Mouse (Mus musculus) testis, adult 2 months (tissue): ENCODE data around the gene Rnf185. TPM values are rescaled to one million over a fixed set of nuclear protein-coding genes. Genes with fewer than 3 reads are reported as not detected.

ENCODE experiments used
- H3K27ac ChIP-seq: fragments of 200-500 bp; 2 replicates; pipeline ENCODE4 v1.5.1; 2012; ENCODE audit warnings: low read depth, low read length; ENCODE audit not compliant: control insufficient read depth, insufficient read depth
- H3K27me3 ChIP-seq: fragments of 200-500 bp; 2 replicates; pipeline ENCODE4 v1.6.1; 2012; ENCODE audit warnings: mild to moderate bottlenecking, low read length, moderate library complexity; ENCODE audit not compliant: control insufficient read depth, insufficient read depth
- H3K36me3 ChIP-seq: fragments of 200-500 bp; 2 replicates; pipeline ENCODE4 v1.6.1; 2012; ENCODE audit warnings: mild to moderate bottlenecking, low read length; ENCODE audit not compliant: control insufficient read depth, insufficient read depth
- H3K4me1 ChIP-seq: fragments of 200-500 bp; 2 replicates; pipeline ENCODE4 v1.6.1; 2012; ENCODE audit warnings: low read length; ENCODE audit not compliant: control insufficient read depth, insufficient read depth
- H3K4me3 ChIP-seq: fragments of 200-500 bp; 2 replicates; pipeline ENCODE4 v1.5.1; 2012; ENCODE audit warnings: low read depth, mild to moderate bottlenecking, low read length, moderate library complexity, mixed read lengths; ENCODE audit not compliant: control insufficient read depth
- CTCF ChIP-seq: fragments of 200-500 bp; IDR thresholded peaks from 2 replicates; pipeline ENCODE4 v1.5.1; 2012; ENCODE audit warnings: low read depth, mild to moderate bottlenecking, inconsistent platforms, low read length, moderate library complexity; ENCODE audit not compliant: control insufficient read depth, insufficient read depth, insufficient replicate concordance
- POLR2A ChIP-seq: fragments of 200-500 bp; IDR thresholded peaks from 2 replicates; pipeline ENCODE4 v1.6.1; 2012; ENCODE audit warnings: low read depth, mild to moderate bottlenecking, inconsistent platforms, low read length, moderate library complexity; ENCODE audit not compliant: control insufficient read depth
- polyA plus RNA-seq: library from polyadenylated mRNA; depleted of rRNA; stranded (reverse); fragments of >200 nt; gene quantifications from 2 replicates; pipeline ENCODE4 v1.2.3, GENCODE M21; 2012

Gene Rnf185
- polyA plus RNA-seq, 1 experiment: 46.2 TPM

DNA sequence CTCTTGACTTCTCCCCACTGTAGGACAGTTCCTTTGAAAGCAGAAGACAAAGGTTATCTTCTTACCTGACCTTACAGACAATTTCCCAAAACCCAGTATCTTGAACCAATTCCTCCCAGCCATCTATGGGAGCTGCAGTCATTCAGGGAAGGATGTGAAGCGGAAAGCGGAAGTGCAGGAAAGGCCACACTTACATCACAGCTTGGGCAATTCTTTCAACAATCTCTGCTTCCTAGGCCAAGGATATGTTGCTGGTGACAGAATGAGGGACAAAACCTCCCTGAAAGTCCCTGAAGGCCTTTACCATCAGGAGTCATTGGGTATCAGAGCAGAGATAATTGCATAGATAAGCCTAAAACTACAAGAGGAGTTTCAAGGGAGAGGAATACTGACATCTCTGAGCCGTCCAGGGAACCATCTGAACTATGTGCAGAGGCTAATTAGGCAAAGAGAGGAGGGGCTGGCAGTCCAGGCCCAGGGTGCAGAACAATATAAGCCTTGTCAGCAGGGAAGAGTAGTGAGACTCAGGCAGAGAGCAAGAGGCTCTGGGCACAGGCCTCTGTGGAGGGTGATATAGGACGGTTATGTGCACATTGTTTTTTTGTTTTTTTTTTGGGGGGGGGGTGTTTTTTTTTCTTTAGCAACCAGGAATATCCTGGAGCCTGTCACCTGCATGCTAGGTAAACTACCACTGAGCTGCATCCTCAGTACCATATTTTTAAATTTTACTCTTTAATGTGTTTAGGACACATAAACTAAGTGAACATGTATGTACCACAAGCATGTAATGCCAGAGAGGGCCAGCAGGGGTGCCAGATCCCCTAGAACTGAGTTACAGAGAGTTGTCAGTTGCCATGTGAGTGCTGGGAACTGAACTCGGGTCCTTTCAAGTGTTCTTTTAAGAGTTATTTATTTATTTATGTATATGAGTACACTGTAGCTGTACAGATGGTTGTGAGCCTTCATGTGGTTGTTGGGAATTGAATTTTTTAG is 69.3 kb downstream of the Rnf185 start:
- Histone ChIP-seq H3K4me3 (no peak overlapping the region), H3K4me1 (no peaks in the 10 kb centered on the region), H3K27ac (no peak overlapping the region), H3K27me3 (no peaks in the 10 kb centered on the region), H3K36me3 (no peaks in the 10 kb centered on the region)
- TF ChIP-seq CTCF (no peak), POLR2A (no peak)

DNA sequence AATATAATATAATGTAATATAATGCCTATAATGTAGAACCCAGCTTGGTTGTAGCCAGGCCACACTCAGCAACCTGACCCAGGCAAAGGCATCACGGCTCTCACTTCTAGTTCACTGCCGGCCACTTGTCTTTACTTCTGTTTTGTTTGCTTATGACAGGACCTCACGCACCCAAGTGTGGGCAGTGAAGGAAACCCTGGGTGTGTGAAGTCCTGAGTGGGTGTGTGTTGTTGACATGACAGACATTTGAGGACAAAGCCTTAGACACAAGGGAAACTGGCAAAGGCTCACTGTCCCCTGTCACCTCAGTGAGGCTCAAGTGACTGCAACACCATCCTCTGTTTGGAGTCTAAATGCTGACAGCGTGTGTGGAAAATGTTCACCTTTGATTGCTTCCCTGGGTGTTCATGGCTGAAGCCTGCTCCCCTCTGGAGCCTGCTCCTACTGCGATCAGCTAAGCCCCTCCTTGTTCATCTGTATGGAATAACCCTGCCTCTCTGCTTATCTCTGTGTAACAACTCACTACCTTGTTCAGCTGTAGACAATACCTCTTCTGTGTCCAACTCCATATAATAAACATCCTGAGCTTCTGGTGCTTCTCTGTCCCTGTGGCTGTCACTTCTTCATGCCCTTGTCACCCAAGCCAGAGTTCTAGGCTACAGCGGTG is 70.9 kb downstream of the Rnf185 start:
- Histone ChIP-seq H3K27ac (no peak overlapping the region), H3K4me1 (no peaks in the 10 kb centered on the region), H3K27me3 (no peaks in the 10 kb centered on the region), H3K36me3 (no peaks in the 10 kb centered on the region), H3K4me3 (no peak overlapping the region)
- TF ChIP-seq POLR2A (no peak), CTCF (no peak)

DNA sequence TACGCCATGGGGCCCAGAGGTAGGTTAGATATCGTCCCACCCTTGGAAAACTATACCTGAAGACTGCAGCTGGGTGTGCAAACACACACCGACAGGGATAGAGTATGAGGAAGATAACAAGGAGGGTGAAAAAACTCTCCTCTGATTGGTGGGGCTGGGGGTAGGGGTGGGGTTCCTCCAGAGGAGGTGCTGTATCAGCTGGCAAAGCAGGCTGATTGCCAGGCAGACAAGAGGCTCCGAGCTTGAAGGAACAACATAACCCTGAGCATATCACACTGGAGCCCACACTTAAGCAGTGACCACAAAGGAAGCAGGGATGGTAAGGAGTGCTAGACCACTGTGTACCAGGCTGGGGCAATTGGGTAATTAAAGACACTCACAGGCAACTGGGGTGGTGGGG is 72.7 kb downstream of the Rnf185 start:
- no peak for TF ChIP-seq CTCF
- no peak for TF ChIP-seq POLR2A
- no peaks in the 10 kb centered on the region for H3K4me1 ChIP-seq
- no peaks in the 10 kb centered on the region for H3K36me3 ChIP-seq
- no peak overlapping the region for H3K27ac ChIP-seq
- no peaks in the 10 kb centered on the region for H3K27me3 ChIP-seq
- H3K4me3 ChIP-seq: no peak overlapping the region

- Histone ChIP-seq H3K36me3 (no peaks in the 10 kb centered on the region), H3K27ac (no peak overlapping the region), H3K4me1 (peaks cover 10% of the 10 kb centered on the region), H3K4me3 (no peak overlapping the region), H3K27me3 (no peaks in the 10 kb centered on the region)
- TF ChIP-seq POLR2A (no peak), CTCF (no peak)
Observed at GRCm38 (mm10) chr11:3374741-3375140, 77.4 kb downstream of the Rnf185 start.

- H3K4me1 ChIP-seq: peaks cover 11% of the 10 kb centered on the region
- TF ChIP-seq POLR2A (no peak), CTCF (no peak)
- H3K27ac ChIP-seq: no peak overlapping the region
- H3K27me3 ChIP-seq: no peaks in the 10 kb centered on the region
- H3K4me3 ChIP-seq: no peak overlapping the region
- no peaks in the 10 kb centered on the region for H3K36me3 ChIP-seq
Observed at GRCm38 (mm10) chr11:3374293-3374645, 77.9 kb downstream of the Rnf185 start.

- TF ChIP-seq CTCF: no peak
- no peak for TF ChIP-seq POLR2A
- H3K36me3 ChIP-seq: no peaks in the 10 kb centered on the region
- no peak overlapping the region for H3K4me3 ChIP-seq
- peaks cover 15% of the 10 kb centered on the region for H3K4me1 ChIP-seq
- no peaks in the 10 kb centered on the region for H3K27me3 ChIP-seq
- no peak overlapping the region for H3K27ac ChIP-seq
Observed at GRCm38 (mm10) chr11:3373591-3374292, 78.4 kb downstream of the Rnf185 start.
